Comparison of ENCODE assay signal across 8 mouse cellular contexts in genomic region chr9:44066785-44067225, GRCm38 (mm10). TPM values are rescaled to one million over a fixed set of nuclear protein-coding genes. Genes with fewer than 3 reads are reported as not detected.
A peak's percentile ranks its signal among the peaks of the same experiment; 100 is the strongest.
DNase-seq lines count a peak whose midpoint lies in the region; ATAC-seq lines count a peak whose summit lies in the region.

Usp2 (plus strand) TSS chr9:44067021.

- ATAC-seq in inflammation-experienced regulatory T-cells, adult 6 months = peak; percentile 99

- peak; percentile 100 for DNase-seq in adrenal gland, adult (ENCODE audit: inconsistent age in 2 of 2, low spot score in 1 of 2)
- peak; percentile 99 for DNase-seq in embryo, embryonic 10.5 days (ENCODE audit: low spot score)
- DNase-seq in gastrocnemius, postnatal 14 days = peak; percentile 98
- DNase-seq in left cerebral cortex, postnatal 10 days (ENCODE audit: extremely low spot score in 1 of 2, low spot score in 2 of 2) = peak; percentile 98 to 100
- DNase-seq in mesoderm, embryonic 11.5 days (ENCODE audit: low read depth, low spot score) = peak; percentile 98
- peak; percentile 100 for DNase-seq in right cerebral cortex, postnatal 36 days (ENCODE audit: low spot score in 2 of 2)
- DNase-seq in yolk sac, embryonic 10.5 days (ENCODE audit: low spot score) = peak; percentile 98

- intact Hi-C loops in gastrocnemius, postnatal 14 days (cut with DNase I; ENCODE audit: low total_unique reads) = no loop called here
- intact Hi-C loops in left cerebral cortex, postnatal 10 days (cut with DNase I) = no loop called here

RNA-seq across cellular contexts. Expression of gene Usp2, which starts in this region (rescaled TPM):
- total RNA-seq in gastrocnemius, postnatal 14 days (2021) = 100 to 1,000 TPM; 142 to 224 TPM
- polyA plus RNA-seq in inflammation-experienced regulatory T-cells, adult 6 months (2017; shearing (Covaris generic)) = 1 to 10 TPM in 2 of 3 experiments, under 1 TPM in 1; 0.53 to 5.0 (median 2.2) TPM
- 10 to 100 TPM; 58.2 to 64.0 TPM for total RNA-seq in left cerebral cortex, postnatal 10 days (2021)

Comparison
In these comparisons a context has a peak if more than half of its experiments do, and no peak if none do; other contexts are left out.
1. Peak in every context shown above with its lines: DNase-seq and ATAC-seq.